Mouse (Mus musculus): ENCODE data around the gene Urah. TPM values are rescaled to one million over a fixed set of nuclear protein-coding genes. Genes with fewer than 3 reads are reported as not detected.

The Urah gene
- polyA plus RNA-seq, 1 experiment: not detected

- no peaks in the 10 kb centered on the region for H3K4me1 ChIP-seq (ENCODE audit: control insufficient read depth, insufficient read depth, low read length)
- TF ChIP-seq CTCF (IDR thresholded peaks at IDR 0.05; ENCODE audit: borderline replicate concordance, insufficient read depth, low read length): no peak
- no peak for TF ChIP-seq POLR2A (IDR thresholded peaks at IDR 0.05; ENCODE audit: low read depth, low read length)
- H3K4me3 ChIP-seq (ENCODE audit: insufficient read depth, low read length): no peak overlapping the region
- H3K27ac ChIP-seq (ENCODE audit: insufficient read depth, low read length): no peak overlapping the region
These were observed 22.0 kb upstream of the Urah start for GRCm38 (mm10) chr7:140812850-140813249.

- no peak overlapping the region for H3K4me3 ChIP-seq (ENCODE audit: insufficient read depth, low read length)
- H3K27ac ChIP-seq (ENCODE audit: insufficient read depth, low read length): no peak overlapping the region
- TF ChIP-seq CTCF (IDR thresholded peaks at IDR 0.05; ENCODE audit: borderline replicate concordance, insufficient read depth, low read length): no peak
- H3K4me1 ChIP-seq (ENCODE audit: control insufficient read depth, insufficient read depth, low read length): no peaks in the 10 kb centered on the region
These were observed 14.6 kb upstream of the Urah start for GRCm38 (mm10) chr7:140820173-140820572.

- TF ChIP-seq CTCF (IDR thresholded peaks at IDR 0.05; ENCODE audit: borderline replicate concordance, insufficient read depth, low read length) (no peak), POLR2A (IDR thresholded peaks at IDR 0.05; ENCODE audit: low read depth, low read length) (no peak)
These were observed 13.5 kb upstream of the Urah start for GRCm38 (mm10) chr7:140821305-140821652.

GRCm38 (mm10) chr7:140821653-140822329, 13.0 kb upstream of the Urah start, which contains the start of gene Zfp941:
TSS of gene Zfp941 (minus strand) at chr7:140822178.
- TF ChIP-seq CTCF (IDR thresholded peaks at IDR 0.05; ENCODE audit: borderline replicate concordance, insufficient read depth, low read length) (no peak), POLR2A (IDR thresholded peaks at IDR 0.05; ENCODE audit: low read depth, low read length) (peak; percentile 56)

More at GRCm38 (mm10) chr7:140821305-140821652, 13.5 kb upstream of the Urah start:
- Histone ChIP-seq H3K27ac (ENCODE audit: insufficient read depth, low read length) (no peak overlapping the region), H3K4me3 (ENCODE audit: insufficient read depth, low read length) (peak overlapping the region; percentile 39), H3K4me1 (ENCODE audit: control insufficient read depth, insufficient read depth, low read length) (no peaks in the 10 kb centered on the region)

GRCm38 (mm10) chr7:140822731-140823130, 12.1 kb upstream of the Urah start:
- H3K27ac ChIP-seq (ENCODE audit: insufficient read depth, low read length): no peak overlapping the region
- H3K4me3 ChIP-seq (ENCODE audit: insufficient read depth, low read length): no peak overlapping the region
- TF ChIP-seq POLR2A (IDR thresholded peaks at IDR 0.05; ENCODE audit: low read depth, low read length) (no peak), CTCF (IDR thresholded peaks at IDR 0.05; ENCODE audit: borderline replicate concordance, insufficient read depth, low read length) (no peak)
- no peaks in the 10 kb centered on the region for H3K4me1 ChIP-seq (ENCODE audit: control insufficient read depth, insufficient read depth, low read length)

More at GRCm38 (mm10) chr7:140821653-140822329, 13.0 kb upstream of the Urah start, which contains the start of gene Zfp941:
- H3K4me3 ChIP-seq (ENCODE audit: insufficient read depth, low read length): peak within 1 kb of the TSS; percentile 39
- peak within 1 kb of the TSS; percentile 1; the same call in 1 of the 2 replicates for H3K27ac ChIP-seq (ENCODE audit: insufficient read depth, low read length)
- no peaks in the 10 kb centered on the region for H3K4me1 ChIP-seq (ENCODE audit: control insufficient read depth, insufficient read depth, low read length)

GRCm38 (mm10) chr7:140828171-140828881, 6.5 kb upstream of the Urah start:
- H3K4me3 ChIP-seq (ENCODE audit: insufficient read depth, low read length): no peak overlapping the region
- H3K4me1 ChIP-seq (ENCODE audit: control insufficient read depth, insufficient read depth, low read length): no peaks in the 10 kb centered on the region
- H3K27ac ChIP-seq (ENCODE audit: insufficient read depth, low read length): no peak overlapping the region
- TF ChIP-seq POLR2A (IDR thresholded peaks at IDR 0.05; ENCODE audit: low read depth, low read length) (no peak), CTCF (IDR thresholded peaks at IDR 0.05; ENCODE audit: borderline replicate concordance, insufficient read depth, low read length) (no peak)

- no peak for TF ChIP-seq POLR2A (IDR thresholded peaks at IDR 0.05; ENCODE audit: low read depth, low read length)
- TF ChIP-seq CTCF (IDR thresholded peaks at IDR 0.05; ENCODE audit: borderline replicate concordance, insufficient read depth, low read length): no peak
- no peaks in the 10 kb centered on the region for H3K4me1 ChIP-seq (ENCODE audit: control insufficient read depth, insufficient read depth, low read length)
- no peak overlapping the region for H3K27ac ChIP-seq (ENCODE audit: insufficient read depth, low read length)
- H3K4me3 ChIP-seq (ENCODE audit: insufficient read depth, low read length): no peak overlapping the region
These were observed 3.4 kb upstream of the Urah start for GRCm38 (mm10) chr7:140831447-140831846.

GRCm38 (mm10) chr7:140833341-140833740, 1.5 kb upstream of the Urah start:
- Histone ChIP-seq H3K4me3 (ENCODE audit: insufficient read depth, low read length) (no peak overlapping the region), H3K27ac (ENCODE audit: insufficient read depth, low read length) (no peak overlapping the region), H3K4me1 (ENCODE audit: control insufficient read depth, insufficient read depth, low read length) (no peaks in the 10 kb centered on the region)
- TF ChIP-seq POLR2A (IDR thresholded peaks at IDR 0.05; ENCODE audit: low read depth, low read length) (no peak), CTCF (IDR thresholded peaks at IDR 0.05; ENCODE audit: borderline replicate concordance, insufficient read depth, low read length) (no peak)

- no peak for TF ChIP-seq POLR2A (IDR thresholded peaks at IDR 0.05; ENCODE audit: low read depth, low read length)
- TF ChIP-seq CTCF (IDR thresholded peaks at IDR 0.05; ENCODE audit: borderline replicate concordance, insufficient read depth, low read length): no peak
- Histone ChIP-seq H3K4me1 (ENCODE audit: control insufficient read depth, insufficient read depth, low read length) (no peaks in the 10 kb centered on the region), H3K4me3 (ENCODE audit: insufficient read depth, low read length) (no peak overlapping the region), H3K27ac (ENCODE audit: insufficient read depth, low read length) (no peak overlapping the region)
These were observed 905 bp downstream of the Urah start for GRCm38 (mm10) chr7:140835758-140836087.
